Mouse (Mus musculus): ENCODE data around the gene Skida1.
"Not testable (repeated sequence)": the region's sequence is repeated elsewhere in the genome, so short reads cannot be mapped to it uniquely, and the experiment has no call there.

The Skida1 gene

GRCm38 (mm10) chr2:18048453-18049075, at the start of gene Skida1:
Gene Skida1, minus strand, starts transcription at chr2:18049051.
- DNase-seq (ENCODE audit: low spot score in 2 of 2): no peak

GRCm38 (mm10) chr2:18095804-18096203, 47.0 kb upstream of the Skida1 start:
- DNase-seq (ENCODE audit: low spot score in 2 of 2): no peak

GRCm38 (mm10) chr2:18094319-18094718, 45.5 kb upstream of the Skida1 start:
- no peak for DNase-seq (ENCODE audit: low spot score in 2 of 2)

- no peak for DNase-seq (ENCODE audit: low spot score in 2 of 2)
These were observed 45.0 kb upstream of the Skida1 start for GRCm38 (mm10) chr2:18093858-18094257.

- not testable (repeated sequence) for DNase-seq (ENCODE audit: low spot score in 2 of 2)
These were observed 38.8 kb upstream of the Skida1 start for GRCm38 (mm10) chr2:18087695-18088094.

GRCm38 (mm10) chr2:18080182-18080860, 31.5 kb upstream of the Skida1 start:
- peak in 1 of 2 experiments; percentile 37 for DNase-seq (ENCODE audit: low spot score in 2 of 2)

- no peak for DNase-seq (ENCODE audit: low spot score in 2 of 2)
These were observed 23.1 kb upstream of the Skida1 start for GRCm38 (mm10) chr2:18071947-18072346.

GRCm38 (mm10) chr2:18068071-18068796, 19.4 kb upstream of the Skida1 start:
- peak in 1 of 2 experiments; percentile 59 for DNase-seq (ENCODE audit: low spot score in 2 of 2)

GRCm38 (mm10) chr2:18066436-18066835, 17.6 kb upstream of the Skida1 start:
- no peak for DNase-seq (ENCODE audit: low spot score in 2 of 2)

GRCm38 (mm10) chr2:18065708-18066030, 16.8 kb upstream of the Skida1 start:
- no peak for DNase-seq (ENCODE audit: low spot score in 2 of 2)

GRCm38 (mm10) chr2:18064941-18065707, 16.3 kb upstream of the Skida1 start:
- peak; percentile 79 to 91 for DNase-seq (ENCODE audit: low spot score in 2 of 2)

GRCm38 (mm10) chr2:18064356-18064858, 15.6 kb upstream of the Skida1 start:
- peak; percentile 87 to 94 for DNase-seq (ENCODE audit: low spot score in 2 of 2)

GRCm38 (mm10) chr2:18063763-18064251, 15.0 kb upstream of the Skida1 start:
- peak in 1 of 2 experiments; percentile 49 for DNase-seq (ENCODE audit: low spot score in 2 of 2)

GRCm38 (mm10) chr2:18060396-18060795, 11.5 kb upstream of the Skida1 start:
- no peak for DNase-seq (ENCODE audit: low spot score in 2 of 2)

GRCm38 (mm10) chr2:18059891-18060290, 11.0 kb upstream of the Skida1 start:
- DNase-seq (ENCODE audit: low spot score in 2 of 2): no peak

- DNase-seq (ENCODE audit: low spot score in 2 of 2): no peak
These were observed 10.2 kb upstream of the Skida1 start for GRCm38 (mm10) chr2:18059063-18059462.

- no peak for DNase-seq (ENCODE audit: low spot score in 2 of 2)
These were observed 9.4 kb upstream of the Skida1 start for GRCm38 (mm10) chr2:18058146-18058708.

- DNase-seq (ENCODE audit: low spot score in 2 of 2): peak; percentile 68 to 85
These were observed 8.7 kb upstream of the Skida1 start for GRCm38 (mm10) chr2:18057336-18058145.

GRCm38 (mm10) chr2:18056786-18057255, 8.0 kb upstream of the Skida1 start:
- DNase-seq (ENCODE audit: low spot score in 2 of 2): peak; percentile 89 to 92
